Mouse (Mus musculus) bone marrow macrophage, adult 2 months (primary cell): ENCODE results near the gene Olfr1419. TPM values are rescaled to one million over a fixed set of nuclear protein-coding genes. Genes with fewer than 3 reads are reported as not detected.
A peak's percentile ranks its signal among the peaks of the same experiment; 100 is the strongest.

Experiments
- H3K27ac ChIP-seq: 2 replicates; pipeline ENCODE4 v1.5.1; 2012; ENCODE audit warnings: low read depth, low read length; ENCODE audit not compliant: insufficient read depth
- H3K4me1 ChIP-seq: 2 replicates; pipeline ENCODE4 v1.6.1; 2012; ENCODE audit warnings: low read length; ENCODE audit not compliant: control insufficient read depth, insufficient read depth
- H3K4me3 ChIP-seq: 2 replicates; pipeline ENCODE4 v1.5.1; 2012; ENCODE audit warnings: mild to moderate bottlenecking, low read length, moderate library complexity; ENCODE audit not compliant: insufficient read depth
- CTCF ChIP-seq: IDR thresholded peaks from 2 replicates; pipeline ENCODE4 v1.5.1; 2012; ENCODE audit warnings: low read depth, mild to moderate bottlenecking, low read length, moderate library complexity
- POLR2A ChIP-seq: IDR thresholded peaks from 2 replicates; pipeline ENCODE4 v1.6.1; 2012; ENCODE audit warnings: mild to moderate bottlenecking, low read depth, low read length, borderline replicate concordance
- polyA plus RNA-seq: library from polyadenylated mRNA; stranded (reverse); fragments of >200 nt; gene quantifications from 2 replicates; pipeline ENCODE4 v1.2.4, GENCODE M21; 2012; ENCODE audit not compliant: missing spikeins, insufficient read depth, insufficient read length

Gene Olfr1419
- polyA plus RNA-seq, 1 experiment = not detected

DNA sequence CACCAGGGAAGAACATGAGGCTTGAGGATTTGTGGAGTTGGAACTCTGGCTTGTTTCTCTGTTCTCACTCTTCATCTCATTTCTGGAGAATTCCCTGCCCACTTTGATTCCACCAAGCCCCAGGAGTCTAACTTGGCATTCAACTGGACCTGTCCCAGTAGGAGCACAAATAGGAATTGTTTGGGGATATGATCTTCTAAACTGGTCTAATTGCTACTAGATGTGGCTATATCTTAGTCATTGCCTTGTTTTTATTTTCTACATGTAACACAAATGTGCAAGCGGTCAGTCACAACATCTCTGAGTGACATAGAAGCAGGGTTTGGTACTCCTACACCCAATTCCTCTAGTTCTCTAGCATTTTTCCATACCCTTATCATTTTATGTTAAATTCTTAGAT is 13.9 kb downstream of the Olfr1419 start, which contains the start of gene Olfr1418:
Olfr1418 (minus strand) TSS at position 101 of the 400 bp plus-strand sequence.
- Histone ChIP-seq H3K27ac (no peak within 1 kb of the TSS), H3K4me1 (peaks cover 5% of the 10 kb centered on the region), H3K4me3 (no peak within 1 kb of the TSS)
- TF ChIP-seq POLR2A = no peak
- TF ChIP-seq CTCF = no peak

DNA sequence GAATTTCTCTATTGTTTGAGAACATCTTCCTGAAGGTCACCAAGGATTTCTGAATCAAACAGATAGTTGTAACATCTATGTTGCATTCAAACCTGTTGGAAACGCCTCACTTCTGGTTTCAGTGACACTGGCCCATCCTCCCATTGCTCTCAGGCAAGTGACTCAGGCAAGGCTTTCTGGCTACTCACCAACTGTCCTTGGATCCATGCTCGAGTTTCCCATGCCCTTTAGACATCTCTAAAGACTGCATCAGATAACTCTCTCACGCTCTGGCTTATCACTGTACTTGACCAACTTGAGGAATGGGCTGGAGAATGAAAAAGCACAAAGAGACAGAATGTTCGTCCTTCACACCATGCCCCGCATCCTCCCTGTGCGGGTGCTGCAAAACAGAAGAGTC is 18.4 kb downstream of the Olfr1419 start:
- Histone ChIP-seq H3K4me1 (peaks cover 5% of the 10 kb centered on the region), H3K4me3 (no peak overlapping the region), H3K27ac (no peak overlapping the region)
- TF ChIP-seq CTCF = no peak
- TF ChIP-seq POLR2A = no peak

DNA sequence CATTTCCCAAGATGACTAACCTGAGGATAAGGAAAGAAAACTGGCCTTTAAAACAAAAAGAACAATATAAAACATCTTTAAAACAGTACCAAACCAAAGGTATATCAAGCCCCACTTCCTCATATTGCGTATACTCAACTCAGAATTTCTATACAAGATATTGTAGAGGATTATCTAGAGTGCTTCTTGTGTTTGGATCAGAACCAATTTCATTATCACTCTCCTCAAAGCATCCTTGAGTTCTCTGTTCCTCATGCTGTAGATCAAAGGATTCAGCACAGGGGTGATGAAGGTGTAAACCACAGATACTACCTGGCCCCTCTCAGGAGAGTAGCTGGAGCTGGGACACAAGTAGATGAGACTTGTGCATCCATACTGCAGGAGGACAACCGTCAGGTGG is 20.1 kb downstream of the Olfr1419 start:
- no peak for TF ChIP-seq POLR2A
- TF ChIP-seq CTCF = no peak
- H3K4me1 ChIP-seq = peaks cover 5% of the 10 kb centered on the region
- no peak overlapping the region for H3K27ac ChIP-seq
- no peak overlapping the region for H3K4me3 ChIP-seq

DNA sequence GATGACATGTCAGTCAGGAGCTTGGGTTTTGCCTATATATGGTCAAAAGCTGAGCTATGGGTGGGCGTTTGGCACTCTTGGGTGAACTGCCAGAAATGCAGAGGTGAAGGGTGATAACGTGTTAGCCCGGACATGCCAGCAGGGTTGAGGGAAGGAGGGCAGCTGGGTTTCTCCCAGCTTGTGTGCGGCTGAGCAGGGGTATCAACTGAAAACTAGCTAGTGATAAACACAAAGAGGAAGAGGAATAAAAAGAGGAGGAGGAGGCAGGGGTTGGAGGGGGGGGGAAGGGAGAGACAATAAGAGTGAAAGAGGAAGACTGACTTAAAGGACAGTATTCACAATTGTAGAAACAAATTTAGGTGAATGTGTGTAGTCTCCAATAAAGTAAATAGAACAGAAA is 22.3 kb downstream of the Olfr1419 start:
- TF ChIP-seq POLR2A (no peak), CTCF (no peak)
- Histone ChIP-seq H3K27ac (no peak overlapping the region), H3K4me3 (no peak overlapping the region), H3K4me1 (no peaks in the 10 kb centered on the region)

DNA sequence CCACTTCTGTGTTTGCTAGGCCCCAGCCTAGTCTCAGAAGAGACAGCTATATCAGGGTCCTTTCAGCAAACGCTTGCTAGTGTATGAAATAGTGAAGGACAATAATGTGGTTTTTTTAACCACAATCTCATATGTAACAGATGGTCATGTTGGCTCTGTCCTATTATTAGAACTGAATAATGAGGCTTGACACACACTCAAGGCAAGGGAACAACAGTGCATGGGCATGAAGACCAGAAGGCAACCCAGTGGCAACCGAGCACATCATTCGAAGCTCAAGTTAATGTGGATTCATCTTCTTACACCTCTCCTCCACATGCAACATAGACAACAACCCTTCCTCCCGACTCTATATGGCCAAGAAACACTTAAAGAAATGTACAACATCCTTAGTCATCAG is 28.6 kb downstream of the Olfr1419 start:
- peaks cover 2% of the 10 kb centered on the region; the same call in 1 of the 2 replicates for H3K4me1 ChIP-seq
- no peak overlapping the region for H3K4me3 ChIP-seq
- no peak overlapping the region for H3K27ac ChIP-seq
- TF ChIP-seq CTCF = no peak
- TF ChIP-seq POLR2A = no peak

DNA sequence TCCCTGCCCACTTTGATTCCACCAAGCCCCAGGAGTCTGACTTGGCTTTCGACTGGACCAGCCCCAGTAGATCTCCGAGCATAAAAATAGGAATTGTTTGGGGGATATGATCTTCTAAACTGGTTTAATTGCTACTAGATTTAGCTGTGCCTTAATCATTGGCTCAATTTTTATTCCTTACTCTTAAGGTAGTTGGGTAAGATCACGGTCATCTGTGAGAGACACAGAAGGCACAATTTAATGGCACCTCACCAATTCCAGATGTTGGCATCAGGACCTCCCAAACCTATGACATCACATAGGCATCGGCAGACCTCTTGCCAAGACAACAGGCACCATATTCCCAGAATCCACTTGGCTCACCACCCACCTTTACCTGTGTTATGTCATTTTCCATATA is 35.8 kb downstream of the Olfr1419 start, which contains the start of gene Olfr1417:
Olfr1417 (minus strand) TSS at position 101 of the 400 bp plus-strand sequence.
- H3K27ac ChIP-seq = no peak within 1 kb of the TSS
- H3K4me1 ChIP-seq = no peaks in the 10 kb centered on the region
- TF ChIP-seq CTCF = no peak
- TF ChIP-seq POLR2A = no peak
- no peak within 1 kb of the TSS for H3K4me3 ChIP-seq

DNA sequence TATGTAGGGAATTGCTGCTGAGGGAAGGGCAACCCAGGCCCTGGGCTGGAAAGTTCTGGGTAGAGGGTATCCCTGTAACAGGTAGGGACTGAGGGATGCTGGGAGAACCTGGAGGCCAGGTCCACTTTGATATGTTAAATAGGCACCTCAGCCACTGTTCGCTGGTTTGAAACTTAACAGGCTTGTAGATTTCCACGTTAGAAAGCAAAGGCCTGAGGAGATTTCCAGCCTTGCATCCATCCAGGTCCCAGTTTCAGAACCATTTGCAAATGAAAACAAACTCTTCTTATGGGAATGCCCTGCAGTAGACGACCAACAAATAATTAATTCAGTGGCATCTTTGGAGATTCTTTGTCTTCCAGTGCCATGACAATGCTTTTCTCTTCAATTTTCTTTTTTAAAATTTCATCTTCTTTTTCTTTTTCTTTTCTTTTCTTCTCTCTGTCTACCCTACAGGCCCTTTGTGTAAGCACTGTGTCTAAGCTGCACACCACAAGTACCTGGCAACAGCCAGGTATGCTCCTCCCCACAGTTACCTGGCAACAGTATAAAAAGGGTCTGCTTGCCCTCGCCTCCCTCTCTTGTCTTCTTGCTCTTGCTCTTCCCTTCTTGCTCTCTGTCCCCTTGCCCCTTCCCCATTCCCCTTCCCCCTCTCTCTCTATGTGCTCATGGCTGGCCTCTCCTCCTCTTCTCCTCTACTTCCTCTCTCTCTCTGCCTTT is 51.4 kb downstream of the Olfr1419 start:
- H3K4me1 ChIP-seq = peaks cover 19% of the 10 kb centered on the region
- peak overlapping the region; percentile 28 for H3K27ac ChIP-seq
- no peak for TF ChIP-seq POLR2A
- no peak for TF ChIP-seq CTCF
- H3K4me3 ChIP-seq = no peak overlapping the region

DNA sequence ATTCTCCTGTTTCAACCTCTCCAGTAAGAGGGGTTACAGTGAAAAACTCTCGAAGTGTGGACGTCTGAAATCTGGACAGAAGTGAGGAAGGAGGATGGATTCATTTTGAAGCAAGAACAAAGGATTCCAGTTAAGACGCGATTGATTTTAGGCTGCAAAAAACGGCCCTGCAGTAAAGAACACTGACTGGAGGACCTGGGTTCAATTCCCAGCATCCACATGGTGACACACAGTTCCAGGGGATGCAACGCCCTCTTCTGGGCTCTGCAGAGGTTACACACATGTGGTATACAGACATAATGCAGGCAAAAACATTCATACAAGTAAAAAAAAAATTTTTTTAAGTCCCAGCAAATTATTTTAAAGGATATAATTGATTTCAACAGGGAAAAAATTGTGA is 54.7 kb downstream of the Olfr1419 start:
- no peak overlapping the region for H3K4me3 ChIP-seq
- TF ChIP-seq CTCF (no peak), POLR2A (no peak)
- no peak overlapping the region for H3K27ac ChIP-seq

DNA sequence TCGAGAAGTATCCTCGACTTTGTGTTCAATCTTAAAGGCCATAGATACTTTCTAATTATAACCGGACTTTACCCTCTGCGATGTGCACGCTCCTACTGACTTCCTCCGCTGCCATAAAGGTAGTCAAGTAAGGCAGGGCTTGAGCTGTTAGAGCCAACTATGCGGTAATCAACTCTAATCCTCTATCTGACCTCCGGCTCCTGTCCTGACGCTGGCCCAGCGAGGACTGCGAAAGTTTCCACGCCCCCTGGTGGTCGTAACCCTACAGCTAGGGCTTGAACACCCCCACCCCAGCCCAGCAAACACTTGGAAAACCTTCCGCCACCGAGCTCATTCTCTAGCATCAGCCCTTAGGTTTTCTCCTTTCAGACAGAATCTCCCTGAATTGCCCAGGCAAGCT is 55.1 kb downstream of the Olfr1419 start:
- Histone ChIP-seq H3K4me3 (peak overlapping the region; percentile 90), H3K4me1 (peaks cover 26% of the 10 kb centered on the region), H3K27ac (no peak overlapping the region)
- TF ChIP-seq POLR2A (no peak), CTCF (peak; percentile 40; the same call in 1 of the 2 replicates)

More for the DNA sequence above, 54.7 kb downstream of the Olfr1419 start:
- H3K4me1 ChIP-seq = peaks cover 24% of the 10 kb centered on the region

DNA sequence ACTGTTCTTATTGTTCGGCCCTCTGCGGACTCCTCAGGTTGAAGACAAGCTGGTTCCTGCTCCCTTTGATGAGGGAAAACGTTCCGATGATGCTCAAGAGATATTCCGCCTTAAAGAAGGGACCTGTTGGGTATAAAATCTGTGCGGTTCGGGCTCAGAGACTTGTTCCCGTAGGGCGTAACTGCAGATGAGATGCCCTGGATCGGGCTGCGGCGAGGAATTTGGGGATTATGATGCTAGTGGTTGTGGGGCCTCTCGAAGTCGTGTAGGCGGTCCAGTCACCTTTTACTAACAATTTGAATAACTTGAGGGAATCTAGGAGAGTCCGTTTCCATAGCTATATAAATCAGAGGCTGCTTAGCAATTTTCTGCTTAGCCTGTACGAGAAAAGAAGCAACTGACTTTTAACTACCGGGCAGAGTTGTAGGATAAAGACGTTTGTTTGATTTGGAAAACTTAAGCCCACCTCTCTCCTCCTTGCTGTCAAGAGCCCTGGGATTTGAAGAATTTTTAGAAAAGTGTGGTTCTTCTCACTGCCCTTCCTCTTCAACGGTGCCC is 55.7 kb downstream of the Olfr1419 start, which contains the start of gene Stx3:
Stx3 (minus strand) TSS at position 261 of the 558 bp plus-strand sequence.
- Histone ChIP-seq H3K4me3 (peak within 1 kb of the TSS; percentile 90), H3K27ac (peak within 1 kb of the TSS; percentile 53), H3K4me1 (peaks cover 25% of the 10 kb centered on the region)
- TF ChIP-seq POLR2A (no peak), CTCF (no peak)

Other genes with a start within 250 kb of the Olfr1419 start
- gene Ms4a3, start 234.3 kb downstream of the Olfr1419 start, polyA plus RNA-seq = not detected in 2 replicates
- not detected in 2 replicates for gene Oosp2, start 214.5 kb downstream of the Olfr1419 start, polyA plus RNA-seq
- gene Oosp1, start 184.0 kb downstream of the Olfr1419 start, polyA plus RNA-seq = not detected in 2 replicates
- not detected in 2 replicates for gene Oosp3, start 178.1 kb downstream of the Olfr1419 start, polyA plus RNA-seq
- gene Gif, start 127.6 kb downstream of the Olfr1419 start, polyA plus RNA-seq = not detected in 2 replicates
- 19.2 and 20.8 TPM in 2 replicates for gene Mrpl16, start 104.7 kb downstream of the Olfr1419 start, polyA plus RNA-seq
- gene Stx3, start 55.7 kb downstream of the Olfr1419 start, polyA plus RNA-seq = 23.1 and 28.0 TPM in 2 replicates
- not detected in 2 replicates for gene Olfr1417, start 35.9 kb downstream of the Olfr1419 start, polyA plus RNA-seq
- gene Olfr1418, start 14.0 kb downstream of the Olfr1419 start, polyA plus RNA-seq = not detected in 2 replicates
- gene Olfr1420, start 11.5 kb upstream of the Olfr1419 start, polyA plus RNA-seq = not detected in 2 replicates
- 26.7 and 31.3 TPM in 2 replicates for gene Patl1, start 37.3 kb upstream of the Olfr1419 start, polyA plus RNA-seq
- 32.9 and 34.7 TPM in 2 replicates for gene Osbp, start 90.8 kb upstream of the Olfr1419 start, polyA plus RNA-seq
- not detected in 2 replicates for gene Olfr1423, start 166.2 kb upstream of the Olfr1419 start, polyA plus RNA-seq
- gene Olfr1424, start 187.6 kb upstream of the Olfr1419 start, polyA plus RNA-seq = not detected in 2 replicates
- not detected in 2 replicates for gene Olfr1425, start 202.6 kb upstream of the Olfr1419 start, polyA plus RNA-seq
- not detected in 2 replicates for gene Olfr1426, start 216.9 kb upstream of the Olfr1419 start, polyA plus RNA-seq
- not detected in 2 replicates for gene Olfr1427, start 228.2 kb upstream of the Olfr1419 start, polyA plus RNA-seq
- not detected in 2 replicates for gene Olfr1428, start 240.8 kb upstream of the Olfr1419 start, polyA plus RNA-seq
- gene Olfr76, start 248.1 kb upstream of the Olfr1419 start, polyA plus RNA-seq = not detected in 2 replicates